Mouse (Mus musculus): ENCODE data around the gene Lin7a. TPM values are rescaled to one million over a fixed set of nuclear protein-coding genes. Genes with fewer than 3 reads are reported as not detected.

Gene Lin7a
- total RNA-seq (2014; fragmentation: Nextera tagmentation) (not detected in 2 replicates), total RNA-seq (2017) (0.12 TPM in 1 of 2 replicates, not detected in the other), polyA plus RNA-seq (2012) (not detected in 2 replicates)

DNA sequence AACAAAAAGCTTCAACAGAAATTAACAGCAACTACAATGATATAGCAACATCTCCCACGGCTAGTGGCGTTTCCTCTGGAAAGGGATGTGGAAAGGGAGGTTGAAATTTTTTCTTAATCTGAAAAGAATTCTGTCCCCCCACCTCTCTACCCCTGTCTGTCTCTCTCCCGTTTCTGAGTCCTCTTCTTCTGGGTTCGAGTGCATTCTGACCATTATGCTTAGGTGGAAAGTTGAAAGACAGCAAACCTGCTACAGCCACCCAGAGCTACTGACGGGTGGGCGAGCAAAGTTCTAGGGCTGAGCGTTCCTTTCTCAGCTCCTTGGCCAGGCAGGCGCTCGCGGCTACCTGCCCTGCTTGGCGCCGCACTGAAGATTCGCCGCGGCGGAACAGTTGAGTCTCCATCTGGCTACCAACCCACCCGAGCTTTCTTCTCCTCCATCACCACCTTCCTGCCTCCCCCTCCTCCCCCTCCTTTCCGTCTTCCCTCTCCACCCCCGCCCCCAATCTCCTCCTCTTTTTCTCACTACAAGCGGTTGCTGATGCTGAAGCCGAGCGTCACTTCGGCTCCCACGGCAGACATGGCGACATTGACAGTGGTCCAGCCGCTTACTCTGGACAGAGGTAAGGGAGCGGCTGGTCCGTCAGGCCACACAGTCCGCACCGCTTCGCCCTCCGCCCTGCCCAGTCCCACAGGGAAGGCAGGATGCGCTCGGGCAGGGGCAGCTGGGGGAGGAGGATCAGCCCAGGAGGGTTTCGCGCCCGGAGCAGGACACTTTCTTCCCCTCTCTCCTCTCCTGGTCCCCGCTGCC is at the start of gene Lin7a:
Gene Lin7a (plus strand): TSS at position 366 of the 810 bp plus-strand sequence.
- Histone ChIP-seq H3K4me3 (ENCODE audit: low read depth, low read length) (peak within 1 kb of the TSS; percentile 4; the same call in 1 of the 2 replicates), H3K36me3 (replicated peaks) (no peaks in the 10 kb centered on the region), H3K27me3 (ENCODE audit: insufficient read depth, low read length) (no peaks in the 10 kb centered on the region), H3K4me1 (ENCODE audit: insufficient read depth, low read depth, low read length) (no peaks in the 10 kb centered on the region), H3K9me3 (replicated peaks) (peaks cover 20% of the 10 kb centered on the region)
- TF ChIP-seq TAL1 (conservative IDR thresholded peaks at IDR 0.05; ENCODE audit: low read depth, low read length) (no peak), GATA1 (IDR thresholded peaks at IDR 0.05; ENCODE audit: borderline replicate concordance, low read length) (no peak), POLR2AphosphoS5 (IDR thresholded peaks at IDR 0.05; ENCODE audit: insufficient replicate concordance, low read depth, low read length) (no peak), GATA2 (IDR thresholded peaks at IDR 0.05; ENCODE audit: borderline replicate concordance, low read depth, low read length) (no peak), CTCF (IDR thresholded peaks at IDR 0.05; ENCODE audit: low read depth, low read length) (no peak)
- DNase-seq (ENCODE audit: low spot score) = no peak
- ATAC-seq (ENCODE audit: extremely low read depth, insufficient number of reproducible peaks, low FRiP score, poor library complexity, severe bottlenecking) = no peak

DNA sequence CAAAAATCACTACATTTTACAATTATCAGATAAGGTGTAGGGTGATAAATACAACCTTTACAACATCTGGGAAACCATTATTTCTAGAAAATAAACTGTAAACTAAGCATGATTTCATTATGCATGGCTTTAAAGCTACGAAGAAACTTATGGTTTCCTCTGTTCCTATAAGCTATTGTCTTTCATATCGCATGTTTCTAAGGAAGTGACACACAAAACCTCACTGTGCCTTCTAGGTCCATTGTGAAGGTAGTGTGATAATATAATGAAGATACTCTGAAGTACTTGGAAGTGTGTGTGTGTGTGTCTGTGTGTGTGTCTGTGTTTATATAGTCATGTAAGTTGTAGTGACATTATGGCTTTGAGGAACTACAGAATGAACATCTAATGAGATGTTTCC is 49.8 kb upstream of the Lin7a start:
- H3K36me3 ChIP-seq (replicated peaks) = no peaks in the 10 kb centered on the region
- no peak overlapping the region for H3K4me3 ChIP-seq (ENCODE audit: low read depth, low read length)
- peaks cover 5% of the 10 kb centered on the region for H3K9me3 ChIP-seq (replicated peaks)
- TF ChIP-seq POLR2AphosphoS5 (IDR thresholded peaks at IDR 0.05; ENCODE audit: insufficient replicate concordance, low read depth, low read length) = no peak
- no peak for TF ChIP-seq TAL1 (conservative IDR thresholded peaks at IDR 0.05; ENCODE audit: low read depth, low read length)
- no peaks in the 10 kb centered on the region for H3K4me1 ChIP-seq (ENCODE audit: insufficient read depth, low read depth, low read length)
- DNase-seq (ENCODE audit: low spot score) = no peak
- no peaks in the 10 kb centered on the region for H3K27me3 ChIP-seq (ENCODE audit: insufficient read depth, low read length)
- no peak for ATAC-seq (ENCODE audit: extremely low read depth, insufficient number of reproducible peaks, low FRiP score, poor library complexity, severe bottlenecking)

DNA sequence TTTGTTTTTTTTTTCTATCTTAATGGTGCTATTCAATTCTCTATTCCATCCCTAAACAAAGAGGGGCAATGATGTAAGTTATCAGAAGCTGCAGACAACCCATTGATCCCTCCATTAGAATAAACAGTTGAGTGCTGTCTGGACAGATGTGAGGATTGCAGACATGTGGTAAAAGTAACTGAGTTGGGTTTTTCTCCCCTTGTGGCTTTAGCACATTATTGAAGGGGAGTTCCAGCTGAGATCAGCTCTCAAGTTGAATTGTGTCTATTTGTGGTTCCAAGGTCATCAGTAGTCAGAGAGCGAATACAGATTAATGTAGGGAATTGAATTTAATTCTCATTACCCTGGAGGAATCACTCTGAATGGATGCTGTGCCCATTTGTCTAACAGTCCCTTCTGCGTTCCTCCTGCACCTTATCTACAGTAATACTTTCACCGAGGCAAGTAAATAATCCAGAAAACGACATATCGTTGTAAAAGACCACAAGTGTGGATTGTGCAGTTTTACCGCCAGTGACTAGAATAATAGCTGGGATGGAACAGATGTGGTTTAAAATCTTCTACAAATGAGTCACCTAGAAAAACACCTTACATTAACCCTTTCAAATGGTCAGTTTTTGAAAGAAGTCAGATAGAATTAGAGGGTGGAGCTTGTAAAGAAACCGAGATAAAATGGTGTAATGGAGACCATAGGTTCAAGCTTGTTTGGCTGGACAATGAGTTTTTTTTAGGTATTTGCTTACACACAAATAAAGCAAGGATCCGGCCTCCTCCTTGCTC is 48.9 kb upstream of the Lin7a start:
- Histone ChIP-seq H3K4me3 (ENCODE audit: low read depth, low read length) (no peak overlapping the region), H3K27me3 (ENCODE audit: insufficient read depth, low read length) (no peaks in the 10 kb centered on the region), H3K4me1 (ENCODE audit: insufficient read depth, low read depth, low read length) (no peaks in the 10 kb centered on the region), H3K9me3 (replicated peaks) (peaks cover 5% of the 10 kb centered on the region), H3K36me3 (replicated peaks) (no peaks in the 10 kb centered on the region)
- TF ChIP-seq TAL1 (conservative IDR thresholded peaks at IDR 0.05; ENCODE audit: low read depth, low read length) = no peak
- TF ChIP-seq GATA1 (IDR thresholded peaks at IDR 0.05; ENCODE audit: borderline replicate concordance, low read length) = no peak
- TF ChIP-seq GATA2 (IDR thresholded peaks at IDR 0.05; ENCODE audit: borderline replicate concordance, low read depth, low read length) = no peak
- TF ChIP-seq CTCF (IDR thresholded peaks at IDR 0.05; ENCODE audit: low read depth, low read length) = no peak
- TF ChIP-seq POLR2AphosphoS5 (IDR thresholded peaks at IDR 0.05; ENCODE audit: insufficient replicate concordance, low read depth, low read length) = no peak
- no peak for ATAC-seq (ENCODE audit: extremely low read depth, insufficient number of reproducible peaks, low FRiP score, poor library complexity, severe bottlenecking)
- DNase-seq (ENCODE audit: low spot score) = no peak

DNA sequence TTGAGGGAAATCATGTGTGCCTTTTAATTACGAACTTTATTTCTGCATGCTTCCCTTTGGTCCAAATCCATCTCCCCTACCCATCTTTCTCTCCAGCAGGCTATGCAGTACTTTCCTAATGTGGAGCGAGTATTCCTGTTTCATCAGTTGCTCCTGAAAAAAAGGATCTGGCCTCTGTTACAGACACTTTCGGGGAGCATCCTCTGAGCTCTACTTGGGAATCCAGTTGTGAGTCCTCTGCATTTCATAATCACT is 48.4 kb upstream of the Lin7a start:
- Histone ChIP-seq H3K9me3 (replicated peaks) (peaks cover 5% of the 10 kb centered on the region), H3K36me3 (replicated peaks) (no peaks in the 10 kb centered on the region), H3K27me3 (ENCODE audit: insufficient read depth, low read length) (no peaks in the 10 kb centered on the region), H3K4me1 (ENCODE audit: insufficient read depth, low read depth, low read length) (no peaks in the 10 kb centered on the region), H3K4me3 (ENCODE audit: low read depth, low read length) (no peak overlapping the region)
- no peak for TF ChIP-seq TAL1 (conservative IDR thresholded peaks at IDR 0.05; ENCODE audit: low read depth, low read length)
- no peak for TF ChIP-seq GATA1 (IDR thresholded peaks at IDR 0.05; ENCODE audit: borderline replicate concordance, low read length)
- no peak for TF ChIP-seq CTCF (IDR thresholded peaks at IDR 0.05; ENCODE audit: low read depth, low read length)
- TF ChIP-seq POLR2AphosphoS5 (IDR thresholded peaks at IDR 0.05; ENCODE audit: insufficient replicate concordance, low read depth, low read length) = no peak
- TF ChIP-seq GATA2 (IDR thresholded peaks at IDR 0.05; ENCODE audit: borderline replicate concordance, low read depth, low read length) = no peak
- no peak for DNase-seq (ENCODE audit: low spot score)
- no peak for ATAC-seq (ENCODE audit: extremely low read depth, insufficient number of reproducible peaks, low FRiP score, poor library complexity, severe bottlenecking)

- TF ChIP-seq POLR2AphosphoS5 (IDR thresholded peaks at IDR 0.05; ENCODE audit: insufficient replicate concordance, low read depth, low read length) (no peak), CTCF (IDR thresholded peaks at IDR 0.05; ENCODE audit: low read depth, low read length) (no peak), TAL1 (conservative IDR thresholded peaks at IDR 0.05; ENCODE audit: low read depth, low read length) (no peak), GATA2 (IDR thresholded peaks at IDR 0.05; ENCODE audit: borderline replicate concordance, low read depth, low read length) (no peak), GATA1 (IDR thresholded peaks at IDR 0.05; ENCODE audit: borderline replicate concordance, low read length) (no peak)
- H3K27me3 ChIP-seq (ENCODE audit: insufficient read depth, low read length) = no peaks in the 10 kb centered on the region
- peaks cover 5% of the 10 kb centered on the region for H3K9me3 ChIP-seq (replicated peaks)
- no peak overlapping the region for H3K4me3 ChIP-seq (ENCODE audit: low read depth, low read length)
- DNase-seq (ENCODE audit: low spot score) (no peak), ATAC-seq (ENCODE audit: extremely low read depth, insufficient number of reproducible peaks, low FRiP score, poor library complexity, severe bottlenecking) (no peak)
- no peaks in the 10 kb centered on the region for H3K4me1 ChIP-seq (ENCODE audit: insufficient read depth, low read depth, low read length)
- H3K36me3 ChIP-seq (replicated peaks) = no peaks in the 10 kb centered on the region
These were observed 47.7 kb upstream of the Lin7a start for GRCm38 (mm10) chr10:107223821-107224220.

DNA sequence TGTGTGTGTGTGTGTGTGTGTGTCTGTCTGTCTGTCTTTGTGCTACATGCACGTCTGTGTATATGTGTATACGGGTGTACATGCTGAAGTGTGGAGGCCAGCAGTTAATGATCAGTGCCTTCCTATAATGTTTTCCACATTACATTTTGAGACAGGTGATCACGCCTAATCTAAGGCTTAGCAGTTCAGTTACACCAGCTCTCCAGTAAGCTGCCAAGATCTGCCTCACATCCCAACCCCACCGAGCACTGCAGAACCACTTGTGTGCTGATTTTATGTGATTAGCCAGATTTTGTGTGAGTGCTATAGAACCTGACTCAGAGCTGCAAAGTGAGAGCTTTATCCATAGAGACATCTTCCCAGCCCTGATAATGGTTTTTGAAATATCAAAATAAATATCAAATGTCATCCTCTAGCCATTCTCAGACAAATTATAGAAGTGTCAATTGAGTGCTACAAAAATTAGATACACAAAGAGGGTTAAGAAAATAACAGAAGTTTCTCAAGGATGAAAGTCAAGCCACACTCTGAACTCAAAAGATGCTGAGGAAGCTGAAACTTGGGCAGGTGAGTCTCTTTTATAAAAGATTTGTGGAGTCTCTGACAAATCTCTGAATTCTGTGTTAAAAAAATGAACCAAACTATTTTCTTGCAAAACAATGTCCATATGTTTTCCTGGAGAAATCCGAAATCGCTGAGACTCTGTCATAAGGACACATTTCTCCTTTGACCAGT is 46.7 kb upstream of the Lin7a start:
- Histone ChIP-seq H3K9me3 (replicated peaks) (peaks cover 5% of the 10 kb centered on the region), H3K4me3 (ENCODE audit: low read depth, low read length) (no peak overlapping the region), H3K4me1 (ENCODE audit: insufficient read depth, low read depth, low read length) (no peaks in the 10 kb centered on the region), H3K36me3 (replicated peaks) (no peaks in the 10 kb centered on the region), H3K27me3 (ENCODE audit: insufficient read depth, low read length) (no peaks in the 10 kb centered on the region)
- DNase-seq (ENCODE audit: low spot score) (no peak), ATAC-seq (ENCODE audit: extremely low read depth, insufficient number of reproducible peaks, low FRiP score, poor library complexity, severe bottlenecking) (no peak)
- no peak for TF ChIP-seq POLR2AphosphoS5 (IDR thresholded peaks at IDR 0.05; ENCODE audit: insufficient replicate concordance, low read depth, low read length)
- TF ChIP-seq TAL1 (conservative IDR thresholded peaks at IDR 0.05; ENCODE audit: low read depth, low read length) = no peak
- no peak for TF ChIP-seq CTCF (IDR thresholded peaks at IDR 0.05; ENCODE audit: low read depth, low read length)
- no peak for TF ChIP-seq GATA1 (IDR thresholded peaks at IDR 0.05; ENCODE audit: borderline replicate concordance, low read length)
- TF ChIP-seq GATA2 (IDR thresholded peaks at IDR 0.05; ENCODE audit: borderline replicate concordance, low read depth, low read length) = no peak

Measured in G1E (cell line).